Mouse (Mus musculus) liver, postnatal 0 days (tissue): ENCODE measurements around the gene Trib3. TPM values are rescaled to one million over a fixed set of nuclear protein-coding genes. Genes with fewer than 3 reads are reported as not detected.
"Not testable (repeated sequence)": the region's sequence is repeated elsewhere in the genome, so short reads cannot be mapped to it uniquely, and the experiment has no call there.

Experiments
- ATAC-seq: fragments of 200-750 bp; cut with Nextera tagmentation; 2 replicates; pipeline ENCODE4 v1.8.0; 2017; ENCODE audit warnings: mild to moderate bottlenecking, moderate library complexity
- DNase-seq: peaks from one replicate; pipeline ENCODE4 v3.0.0-alpha.2; 2016
- H3K27ac ChIP-seq: fragments of 300-500 bp; sonication (generic); 2 replicates; pipeline ENCODE4 v1.5.1; 2014; ENCODE audit warnings: antibody characterized with exemption, moderate library complexity, mild to moderate bottlenecking, low read depth
- H3K27me3 ChIP-seq: fragments of 300-500 bp; sonication (generic); 2 replicates; pipeline ENCODE4 v1.6.1; 2014; ENCODE audit warnings: low read length, control low read depth, mixed read lengths; ENCODE audit not compliant: insufficient read depth
- H3K36me3 ChIP-seq: fragments of 300-500 bp; sonication (generic); replicated peaks from 2 replicates; pipeline ENCODE4 v1.6.1; 2014; ENCODE audit warnings: mild to moderate bottlenecking, control low read depth, low read length, moderate library complexity, mixed read lengths; ENCODE audit not compliant: insufficient read depth
- H3K4me1 ChIP-seq: fragments of 300-500 bp; sonication (generic); 2 replicates; pipeline ENCODE4 v1.6.1; 2014; ENCODE audit warnings: antibody characterized with exemption, mild to moderate bottlenecking, control low read depth; ENCODE audit not compliant: insufficient read depth
- H3K4me2 ChIP-seq: fragments of 300-500 bp; sonication (generic); 2 replicates; pipeline ENCODE4 v1.6.1; 2014; ENCODE audit warnings: low read depth, mild to moderate bottlenecking, low read length, moderate library complexity, mixed read lengths
- H3K4me3 ChIP-seq: fragments of 300-500 bp; sonication (generic); 2 replicates; pipeline ENCODE4 v1.5.1; 2014; ENCODE audit warnings: low read depth, low read length
- H3K9ac ChIP-seq: fragments of 300-500 bp; sonication (generic); replicated peaks from 2 replicates; pipeline ENCODE4 v1.6.1; 2014; ENCODE audit warnings: mild to moderate bottlenecking, moderate library complexity
- H3K9me3 ChIP-seq: fragments of 300-500 bp; sonication (generic); 2 replicates; pipeline ENCODE4 v1.6.1; 2016; ENCODE audit warnings: mild to moderate bottlenecking, control low read depth, low read length, mixed read lengths
- CTCF ChIP-seq: sonication (generic); IDR thresholded peaks from 2 replicates; pipeline ENCODE4 v1.5.1; 2016; ENCODE audit warnings: antibody characterized with exemption, low read depth
- EP300 ChIP-seq: IDR thresholded peaks from 2 replicates; pipeline ENCODE4 v1.6.1; 2016; ENCODE audit warnings: antibody characterized with exemption, low read depth, mild to moderate bottlenecking
- WGBS: fragments of 180-500 bp; shearing (Covaris S2); extraction: QIAGEN DNeasy Blood & Tissue Kit; methylation state at CpG from one replicate; pipeline ENCODE4 v1.1.7; 2014; ENCODE audit not compliant: insufficient replicate concordance; 5-methylcytosine and 5-hydroxymethylcytosine counted together
- polyA plus RNA-seq: library from polyadenylated mRNA; unstranded; fragments of >200 nt; fragmentation: Nextera tagmentation; extraction: Ambion mirVana; gene quantifications from 2 replicates; pipeline ENCODE4 v1.2.1, GENCODE M21; 2015

Trib3 gene
- polyA plus RNA-seq, 1 experiment from 2014 or later = 5.5 TPM

DNA sequence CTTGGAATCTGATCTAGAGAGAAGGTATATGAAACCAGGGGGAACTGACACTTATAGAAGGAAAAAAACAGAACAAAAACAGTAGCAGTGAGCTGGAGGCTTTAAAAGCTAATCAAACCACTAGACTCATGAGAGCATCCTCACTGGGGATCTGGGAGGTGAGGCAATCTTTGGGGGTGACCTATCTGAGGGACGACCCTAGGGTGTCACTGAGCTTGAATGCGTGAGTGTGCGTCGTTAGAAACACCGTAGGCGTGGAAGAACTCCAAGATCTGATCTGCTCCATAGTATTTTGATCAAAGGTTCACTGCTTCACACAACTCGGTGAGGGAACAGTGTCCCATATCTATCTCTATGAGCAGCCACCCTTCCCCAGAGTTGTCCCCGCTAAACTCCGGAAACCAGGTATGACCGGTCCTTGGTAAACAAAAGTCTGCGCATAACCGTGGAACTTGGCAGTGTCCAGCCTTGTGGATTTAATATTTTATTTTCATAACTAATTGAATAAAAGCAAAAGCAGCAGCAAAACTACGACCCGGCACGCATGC, 50.6 kb downstream of the Trib3 start:
- WGBS = 2% methylated on average over 15 of the region's 15 CpGs
- Histone ChIP-seq H3K27me3 (no peaks in the 10 kb centered on the region), H3K9me3 (no peaks in the 10 kb centered on the region), H3K27ac (no peak overlapping the region), H3K4me2 (peak overlapping the region; percentile 92), H3K4me1 (peaks cover 25% of the 10 kb centered on the region), H3K9ac (peak overlapping the region; percentile 63), H3K36me3 (no peaks in the 10 kb centered on the region), H3K4me3 (peak overlapping the region; percentile 86)
- DNase-seq = no peak
- no peak for TF ChIP-seq CTCF
- TF ChIP-seq EP300 = no peak
- peak; percentile 46 for ATAC-seq

DNA sequence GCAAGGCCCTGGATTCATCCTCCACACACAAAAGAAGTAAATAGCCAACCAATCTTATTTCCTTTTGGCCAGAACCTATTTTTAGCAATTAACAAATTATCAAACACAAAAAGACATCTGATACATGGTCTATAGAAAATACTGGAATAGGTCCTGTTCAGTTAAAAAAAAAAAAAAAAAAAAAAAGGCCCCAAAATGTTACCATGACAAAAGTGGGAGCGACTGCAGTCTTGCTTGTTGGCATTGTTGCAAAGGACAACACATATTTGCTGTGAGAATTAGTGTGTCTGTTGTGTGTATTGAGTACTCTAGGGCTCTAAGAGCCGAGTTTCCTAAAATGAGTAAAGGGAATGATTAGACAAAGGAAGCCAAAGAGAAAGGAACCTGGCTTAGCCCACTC, 51.4 kb downstream of the Trib3 start:
- TF ChIP-seq EP300 (no peak), CTCF (no peak)
- H3K9me3 ChIP-seq = no peaks in the 10 kb centered on the region
- no peaks in the 10 kb centered on the region for H3K36me3 ChIP-seq
- 74% methylated on average over 2 of the region's 2 CpGs for WGBS
- no peak overlapping the region for H3K9ac ChIP-seq
- H3K4me1 ChIP-seq = peaks cover 22% of the 10 kb centered on the region
- DNase-seq = no peak
- H3K27me3 ChIP-seq = no peaks in the 10 kb centered on the region
- no peak for ATAC-seq
- H3K27ac ChIP-seq = no peak overlapping the region
- H3K4me3 ChIP-seq = no peak overlapping the region
- no peak overlapping the region for H3K4me2 ChIP-seq

DNA sequence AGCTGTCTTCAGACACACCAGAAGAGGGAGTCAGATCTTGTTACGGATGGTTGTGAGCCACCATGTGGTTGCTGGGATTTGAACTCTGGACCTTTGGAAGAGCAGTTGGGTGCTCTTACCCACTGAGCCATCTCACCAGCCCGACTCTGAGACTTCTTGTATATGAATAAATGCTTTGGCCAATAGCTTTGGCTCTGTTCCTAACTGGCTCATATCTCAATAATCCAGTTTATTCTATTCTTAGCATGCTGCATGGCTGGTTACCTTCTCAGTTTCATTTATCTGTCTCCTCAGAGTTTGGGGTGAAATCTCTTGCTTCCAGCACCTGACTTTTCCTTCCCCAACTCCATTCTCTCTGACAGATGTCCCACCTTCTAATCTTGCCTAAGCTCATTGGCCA, 54.2 kb downstream of the Trib3 start:
- DNase-seq, H3K27me3 ChIP-seq, H3K4me2 ChIP-seq, H3K27ac ChIP-seq, H3K4me3 ChIP-seq, H3K4me1 ChIP-seq, ATAC-seq, H3K9me3 ChIP-seq, H3K9ac ChIP-seq: not testable (repeated sequence)
- H3K36me3 ChIP-seq = peaks cover 13% of the 10 kb centered on the region
- WGBS = 70% methylated on average over 1 of the region's 2 CpGs

DNA sequence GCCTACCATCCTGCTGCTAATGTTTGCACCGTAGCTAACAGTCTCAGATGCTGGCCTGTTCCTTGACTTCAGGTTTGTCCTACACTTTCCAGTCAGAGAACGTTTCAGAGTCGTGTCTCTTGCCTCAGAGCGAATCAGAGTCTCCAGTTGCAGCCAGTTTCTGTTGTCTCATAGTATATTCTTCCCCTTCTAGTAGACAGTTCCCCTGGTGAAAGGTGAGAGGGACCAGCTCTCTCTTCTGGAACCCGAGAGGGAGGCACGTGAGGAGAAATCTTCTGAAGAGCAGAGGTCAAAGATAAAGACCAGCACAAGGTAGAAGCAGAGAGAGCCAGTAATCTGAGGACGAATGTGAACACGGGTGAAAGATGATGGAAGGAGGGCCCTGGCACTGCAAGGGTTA, 55.8 kb downstream of the Trib3 start:
- Histone ChIP-seq H3K9ac (no peak overlapping the region), H3K27ac (no peak overlapping the region), H3K4me1 (peaks cover under 1% of the 10 kb centered on the region; the same call in 1 of the 2 replicates), H3K36me3 (peaks cover 27% of the 10 kb centered on the region), H3K9me3 (no peaks in the 10 kb centered on the region), H3K4me2 (no peak overlapping the region), H3K27me3 (no peaks in the 10 kb centered on the region), H3K4me3 (no peak overlapping the region)
- 77% methylated on average over 8 of the region's 8 CpGs for whole genome bisulfite sequencing
- DNase-seq (no peak), ATAC-seq (no peak)
- no peak for TF ChIP-seq CTCF
- no peak for TF ChIP-seq EP300

DNA sequence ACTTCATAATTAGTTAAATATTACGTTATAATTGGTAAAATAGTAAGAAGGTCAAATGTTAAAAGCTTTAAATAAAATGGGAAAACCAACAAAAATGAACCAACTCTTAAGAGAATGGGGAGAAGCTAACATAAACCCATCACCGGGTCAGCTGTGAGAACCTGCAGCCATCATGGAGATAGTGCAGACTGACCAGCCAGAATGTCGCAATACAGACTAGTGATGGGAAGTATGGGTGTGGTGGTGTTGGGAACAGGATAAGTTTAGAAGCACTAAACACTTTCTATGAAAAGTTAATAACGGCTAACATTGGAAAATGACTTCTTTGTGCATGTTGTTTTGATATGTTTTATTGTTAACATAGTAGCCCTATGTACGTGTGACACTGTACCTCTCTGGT, 56.3 kb downstream of the Trib3 start:
- TF ChIP-seq EP300 (no peak), CTCF (no peak)
- H3K4me3 ChIP-seq = no peak overlapping the region
- no peak for ATAC-seq
- 84% methylated on average over 5 of the region's 5 CpGs for WGBS
- H3K4me1 ChIP-seq = no peaks in the 10 kb centered on the region
- no peak for DNase-seq
- no peak overlapping the region for H3K9ac ChIP-seq
- H3K4me2 ChIP-seq = no peak overlapping the region
- no peaks in the 10 kb centered on the region for H3K9me3 ChIP-seq
- H3K27me3 ChIP-seq = no peaks in the 10 kb centered on the region
- peaks cover 30% of the 10 kb centered on the region for H3K36me3 ChIP-seq
- H3K27ac ChIP-seq = no peak overlapping the region

Other genes with a start within 250 kb of the Trib3 start
- 8.2 and 8.7 TPM in 2 replicates for gene Srxn1, start 238.5 kb downstream of the Trib3 start, polyA plus RNA-seq
- gene Tcf15, start 200.5 kb downstream of the Trib3 start, polyA plus RNA-seq = 0.14 and 0.18 TPM in 2 replicates
- gene Csnk2a1, start 117.2 kb downstream of the Trib3 start, polyA plus RNA-seq = 40.5 and 43.1 TPM in 2 replicates
- gene Tbc1d20, start 50.2 kb downstream of the Trib3 start, polyA plus RNA-seq = 7.8 and 8.3 TPM in 2 replicates
- gene Rbck1, start 11.4 kb downstream of the Trib3 start, polyA plus RNA-seq = 30.2 and 31.0 TPM in 2 replicates
- gene Nrsn2, start 32.6 kb upstream of the Trib3 start, polyA plus RNA-seq = not detected in 2 replicates
- gene Sox12, start 54.0 kb upstream of the Trib3 start, polyA plus RNA-seq = 1.2 and 1.3 TPM in 2 replicates
- 6.4 and 7.4 TPM in 2 replicates for gene Zcchc3, start 71.0 kb upstream of the Trib3 start, polyA plus RNA-seq
- 0.13 and 0.42 TPM in 2 replicates for gene 6820408C15Rik, start 71.6 kb upstream of the Trib3 start, polyA plus RNA-seq
- not detected in 2 replicates for gene Defb23, start 120.6 kb upstream of the Trib3 start, polyA plus RNA-seq
- gene Defb20, start 133.0 kb upstream of the Trib3 start, polyA plus RNA-seq = not detected in 2 replicates
- not detected in 2 replicates for gene Defb22, start 146.1 kb upstream of the Trib3 start, polyA plus RNA-seq
- gene Defb26, start 167.7 kb upstream of the Trib3 start, polyA plus RNA-seq = not detected in 2 replicates
- gene Defb28, start 174.2 kb upstream of the Trib3 start, polyA plus RNA-seq = not detected in 2 replicates
- not detected in 2 replicates for gene Defb29, start 196.1 kb upstream of the Trib3 start, polyA plus RNA-seq
- gene Gm17416, start 225.3 kb upstream of the Trib3 start, polyA plus RNA-seq = not detected in 2 replicates
- not detected in 2 replicates for gene Defb21, start 228.7 kb upstream of the Trib3 start, polyA plus RNA-seq
- gene Defb19, start 236.3 kb upstream of the Trib3 start, polyA plus RNA-seq = not detected in 2 replicates